8 mouse cellular contexts compared by ENCODE assay signal in genomic region chr19:6062418-6062817, GRCm38 (mm10). TPM values are rescaled to one million over a fixed set of nuclear protein-coding genes. Genes with fewer than 3 reads are reported as not detected.
DNase-seq lines count a peak whose midpoint lies in the region; ATAC-seq and TF ChIP-seq lines count a peak whose summit lies in the region.

No protein-coding gene starts in this region.

- peak overlapping the region; percentile 94 for H3K9ac ChIP-seq in forebrain, embryonic 15.5 days (replicated peaks)
- peak overlapping the region; percentile 92 for H3K9ac ChIP-seq in liver, embryonic 14.5 days (replicated peaks)

- H3K4me2 ChIP-seq in forebrain, embryonic 15.5 days (replicated peaks): peak overlapping the region; percentile 99
- peak overlapping the region; percentile 86 for H3K4me2 ChIP-seq in liver, embryonic 14.5 days (ENCODE audit: low read depth)

- intact Hi-C loops in heart, postnatal 36 days (cut with DNase I): loop anchor here (5.0 kb wide), 2 partner anchors 150 to 180 kb away; partner anchors contain the start of genes Atg2a and Dpf2

- no peak for TF ChIP-seq EP300 in liver, embryonic 14.5 days (IDR thresholded peaks at IDR 0.05; ENCODE audit: low read depth)

- peak overlapping the region; percentile 95 for H3K4me3 ChIP-seq in C2C12 (ENCODE audit: insufficient read depth, poor library complexity, severe bottlenecking)
- peak overlapping the region; percentile 88 for H3K4me3 ChIP-seq in forebrain, embryonic 15.5 days
- H3K4me3 ChIP-seq in liver, embryonic 14.5 days (ENCODE audit: insufficient read depth in 1 of 2, low read depth in 2 of 2, low read length in 2 of 2): peak overlapping the region; percentile 66 to 97

- no peak for ATAC-seq in forebrain, embryonic 15.5 days (replicated peaks)
- ATAC-seq in liver, embryonic 14.5 days (ENCODE audit: insufficient read depth): no peak

- H3K27me3 ChIP-seq in C2C12 (ENCODE audit: control insufficient read depth, insufficient read depth, insufficient read length): no peaks in the 10 kb centered on the region
- H3K27me3 ChIP-seq in forebrain, embryonic 15.5 days: no peaks in the 10 kb centered on the region
- no peaks in the 10 kb centered on the region for H3K27me3 ChIP-seq in liver, embryonic 14.5 days (ENCODE audit: control insufficient read depth, insufficient read depth, low read length)

- TF ChIP-seq CTCF in C2C12 (IDR thresholded peaks at IDR 0.05; ENCODE audit: control insufficient read depth, insufficient read depth, insufficient read length): no peak
- TF ChIP-seq CTCF in liver, embryonic 14.5 days (IDR thresholded peaks at IDR 0.05; ENCODE audit: low read depth): no peak

- no peaks in the 10 kb centered on the region for H3K9me3 ChIP-seq in forebrain, embryonic 15.5 days
- H3K9me3 ChIP-seq in liver, embryonic 14.5 days (ENCODE audit: control insufficient read depth, low read length): no peaks in the 10 kb centered on the region

- DNase-seq in heart, adult 11 months: peak; percentile 90
- no peak for DNase-seq in heart, postnatal 36 days
- DNase-seq in liver, embryonic 14.5 days (ENCODE audit: low read depth in 3 of 3, low spot score in 3 of 3): no peak
- no peak for DNase-seq in layer of hippocampus, postnatal 36 days
- no peak for DNase-seq in ovary, adult 18-20 months (ENCODE audit: low spot score)
- no peak for DNase-seq in spleen, adult 12 weeks (ENCODE audit: low spot score)

- H3K36me3 ChIP-seq in C2C12 (ENCODE audit: control insufficient read depth, insufficient read depth): peaks cover 10% of the 10 kb centered on the region
- peaks cover 10% of the 10 kb centered on the region for H3K36me3 ChIP-seq in forebrain, embryonic 15.5 days
- peaks cover 20% of the 10 kb centered on the region for H3K36me3 ChIP-seq in liver, embryonic 14.5 days (replicated peaks; ENCODE audit: control insufficient read depth, insufficient read depth, low read depth)

- 72% methylated on average over 5 of the region's 5 CpGs for WGBS in forebrain, embryonic 15.5 days
- WGBS in liver, embryonic 14.5 days (ENCODE audit: insufficient replicate concordance): 46% methylated on average over 5 of the region's 5 CpGs

- peaks cover 53% of the 10 kb centered on the region for H3K4me1 ChIP-seq in forebrain, embryonic 15.5 days
- H3K4me1 ChIP-seq in liver, embryonic 14.5 days (replicated peaks; ENCODE audit: control insufficient read depth in 2 of 2, insufficient read depth in 2 of 2, low read length in 1 of 2): peaks cover 16 to 20% of the 10 kb centered on the region in 2 experiments

- H3K79me3 ChIP-seq in C2C12 (ENCODE audit: low read depth): peaks cover 30% of the 10 kb centered on the region

- H3ac ChIP-seq in C2C12 (ENCODE audit: control insufficient read depth, insufficient read length, low read depth): peak overlapping the region; percentile 93

- H3K27ac ChIP-seq in forebrain, embryonic 15.5 days (replicated peaks): no peak overlapping the region
- no peak overlapping the region; the same call in 1 of the 2 replicates for H3K27ac ChIP-seq in liver, embryonic 14.5 days

- H3K79me2 ChIP-seq in C2C12 (ENCODE audit: control insufficient read depth, insufficient read depth): peaks cover 43% of the 10 kb centered on the region

TF ChIP-seq in C2C12, 6 proteins besides CTCF, POLR2A, EP300 and RAD21:
- TF ChIP-seq FOSL1 (IDR thresholded peaks at IDR 0.05; ENCODE audit: insufficient read depth, low read length, poor library complexity, severe bottlenecking) (no peak), USF1 (IDR thresholded peaks at IDR 0.05; ENCODE audit: low read depth) (no peak), MYOG (IDR thresholded peaks at IDR 0.05; ENCODE audit: control insufficient read depth, extremely low read depth, insufficient read length) (no peak), MAX (IDR thresholded peaks at IDR 0.05) (no peak), MYOD1 (IDR thresholded peaks at IDR 0.05; ENCODE audit: control insufficient read depth, insufficient read length, low read depth) (no peak), CEBPB (IDR thresholded peaks at IDR 0.05; ENCODE audit: low read depth) (no peak)

RNA-seq across cellular contexts. Expression of gene Znhit2, which starts 1.4 kb away (rescaled TPM):
- total RNA-seq in heart, postnatal 36 days (2021): 10 to 100 TPM; 11.3 to 11.5 TPM
- polyA plus RNA-seq in C2C12 (2012; fragmentation: generic; extraction: Trizol): 49.8 TPM
- 33.0 and 35.9 TPM in 2 replicates for polyA plus RNA-seq in forebrain, embryonic 15.5 days (2015; fragmentation: Nextera tagmentation; extraction: Ambion mirVana)
- polyA plus RNA-seq in liver, embryonic 14.5 days (2012; rRNA removed): 15.8 and 17.9 TPM in 2 replicates
- 19.3 and 20.4 TPM in 2 replicates for polyA plus RNA-seq in liver, embryonic 14.5 days (2014; fragmentation: Nextera tagmentation; extraction: Ambion mirVana)
- total RNA-seq in layer of hippocampus, postnatal 36 days (2021): 10 to 100 TPM; 33.1 to 35.2 TPM

RNA-seq across cellular contexts. Expression of gene Fau, which starts 4.8 kb away (rescaled TPM):
- total RNA-seq in heart, postnatal 36 days (2021): 100 to 1,000 TPM; 556 to 559 TPM
- 2,541 TPM for polyA plus RNA-seq in C2C12 (2012; fragmentation: generic; extraction: Trizol)
- 582 and 618 TPM in 2 replicates for polyA plus RNA-seq in forebrain, embryonic 15.5 days (2015; fragmentation: Nextera tagmentation; extraction: Ambion mirVana)
- 853 and 969 TPM in 2 replicates for polyA plus RNA-seq in liver, embryonic 14.5 days (2012; rRNA removed)
- polyA plus RNA-seq in liver, embryonic 14.5 days (2014; fragmentation: Nextera tagmentation; extraction: Ambion mirVana): 593 and 639 TPM in 2 replicates
- total RNA-seq in layer of hippocampus, postnatal 36 days (2021): 100 to 1,000 TPM; 676 to 701 TPM

RNA-seq across cellular contexts. Expression of gene Mrpl49, which starts 4.8 kb away (rescaled TPM):
- total RNA-seq in heart, postnatal 36 days (2021): 10 to 100 TPM; 36.2 to 39.7 TPM
- polyA plus RNA-seq in C2C12 (2012; fragmentation: generic; extraction: Trizol): 60.0 TPM
- 71.5 and 72.4 TPM in 2 replicates for polyA plus RNA-seq in forebrain, embryonic 15.5 days (2015; fragmentation: Nextera tagmentation; extraction: Ambion mirVana)
- polyA plus RNA-seq in liver, embryonic 14.5 days (2012; rRNA removed): 22.0 and 29.6 TPM in 2 replicates
- polyA plus RNA-seq in liver, embryonic 14.5 days (2014; fragmentation: Nextera tagmentation; extraction: Ambion mirVana): 43.7 and 48.2 TPM in 2 replicates
- 10 to 100 TPM; 46.8 to 47.9 TPM for total RNA-seq in layer of hippocampus, postnatal 36 days (2021)

RNA-seq across cellular contexts. Expression of gene Tm7sf2, which starts 5.8 kb away (rescaled TPM):
- 1 to 10 TPM; 3.0 to 3.7 TPM for total RNA-seq in heart, postnatal 36 days (2021)
- 14.7 TPM for polyA plus RNA-seq in C2C12 (2012; fragmentation: generic; extraction: Trizol)
- 34.9 and 36.3 TPM in 2 replicates for polyA plus RNA-seq in forebrain, embryonic 15.5 days (2015; fragmentation: Nextera tagmentation; extraction: Ambion mirVana)
- polyA plus RNA-seq in liver, embryonic 14.5 days (2012; rRNA removed): 35.9 and 43.4 TPM in 2 replicates
- 35.0 and 35.7 TPM in 2 replicates for polyA plus RNA-seq in liver, embryonic 14.5 days (2014; fragmentation: Nextera tagmentation; extraction: Ambion mirVana)
- total RNA-seq in layer of hippocampus, postnatal 36 days (2021): 10 to 100 TPM; 26.4 to 34.2 TPM

RNA-seq across cellular contexts. Expression of gene Vps51, which starts 14.6 kb away (rescaled TPM):
- 10 to 100 TPM; 23.9 to 25.0 TPM for total RNA-seq in heart, postnatal 36 days (2021)
- polyA plus RNA-seq in C2C12 (2012; fragmentation: generic; extraction: Trizol): 55.2 TPM
- 76.3 and 89.3 TPM in 2 replicates for polyA plus RNA-seq in forebrain, embryonic 15.5 days (2015; fragmentation: Nextera tagmentation; extraction: Ambion mirVana)
- 20.7 and 21.9 TPM in 2 replicates for polyA plus RNA-seq in liver, embryonic 14.5 days (2012; rRNA removed)
- 19.9 and 23.3 TPM in 2 replicates for polyA plus RNA-seq in liver, embryonic 14.5 days (2014; fragmentation: Nextera tagmentation; extraction: Ambion mirVana)
- 10 to 100 TPM; 85.3 to 88.8 TPM for total RNA-seq in layer of hippocampus, postnatal 36 days (2021)
